26 mouse cellular contexts compared by ENCODE assay signal in the genomic region with DNA sequence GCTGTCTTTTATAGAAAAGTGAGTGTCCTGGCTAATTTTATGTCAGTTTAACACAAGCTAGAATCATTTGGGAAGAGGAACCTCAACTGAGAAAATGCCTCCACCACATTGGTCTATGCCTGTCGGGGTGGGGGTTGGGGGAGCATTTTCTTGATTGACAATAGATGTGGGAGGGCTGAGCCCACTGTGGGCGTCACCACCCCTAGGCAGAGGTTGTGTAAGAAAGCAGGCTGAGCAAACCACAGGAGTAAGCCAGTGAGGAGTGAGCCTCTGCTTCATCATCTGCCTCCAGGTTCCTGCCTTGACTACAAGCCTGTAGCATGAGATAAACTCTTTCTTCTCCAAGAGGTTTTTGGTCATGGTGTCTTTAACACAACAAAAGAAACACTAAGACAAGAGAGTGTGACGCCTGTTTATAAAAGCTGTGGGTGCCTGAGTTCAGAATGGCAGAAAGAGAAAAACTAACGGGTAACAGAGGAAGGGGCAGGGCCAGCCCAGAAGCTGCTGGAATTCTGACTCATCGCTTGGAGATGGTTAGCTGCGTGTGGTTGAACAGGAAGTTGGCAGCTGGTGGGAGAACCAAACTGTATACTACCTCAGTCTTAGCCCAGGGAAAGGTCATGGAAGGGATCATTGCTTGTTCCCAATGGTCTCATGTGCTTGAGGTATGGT. TPM values are rescaled to one million over a fixed set of nuclear protein-coding genes. Genes with fewer than 3 reads are reported as not detected.
DNase-seq lines count a peak whose midpoint lies in the region; ATAC-seq and TF ChIP-seq lines count a peak whose summit lies in the region.
"Had no signal": no experiment of that assay in that cellular context is flagged by ENCODE, and none has a peak within 500 bp of the region (broad histone marks: within the 10 kb centered on the region; RNA-seq: fewer than 3 reads in every experiment).

No protein-coding gene starts in this region.

- H3K4me3 ChIP-seq in midbrain, embryonic 11.5 days (ENCODE audit: low read depth, low read length), result no peak overlapping the region
- no peak overlapping the region for H3K4me3 ChIP-seq in midbrain, embryonic 15.5 days
- no peak overlapping the region for H3K4me3 ChIP-seq in myocyte
- H3K4me3 ChIP-seq: heart, embryonic 13.5 days; left cerebral cortex, adult 2 months; liver, embryonic 12.5 days had no signal

- no peaks in the 10 kb centered on the region for H3K27me3 ChIP-seq in midbrain, embryonic 11.5 days (ENCODE audit: control insufficient read depth, insufficient read depth, low read length)
- no peaks in the 10 kb centered on the region for H3K27me3 ChIP-seq in midbrain, embryonic 15.5 days (replicated peaks)
- no peaks in the 10 kb centered on the region for H3K27me3 ChIP-seq in myocyte (ENCODE audit: control insufficient read depth, insufficient read depth, insufficient read length)
- H3K27me3 ChIP-seq: heart, embryonic 13.5 days; liver, embryonic 12.5 days had no signal

- no peak for TF ChIP-seq POLR2A in myocyte (IDR thresholded peaks at IDR 0.05; ENCODE audit: insufficient read length, low read depth)

- H3K9me3 ChIP-seq in midbrain, embryonic 11.5 days (ENCODE audit: control insufficient read depth, low read length), result no peaks in the 10 kb centered on the region
- no peaks in the 10 kb centered on the region for H3K9me3 ChIP-seq in midbrain, embryonic 15.5 days
- H3K9me3 ChIP-seq: heart, embryonic 13.5 days; liver, embryonic 12.5 days had no signal

- no peak overlapping the region for H3K4me2 ChIP-seq in midbrain, embryonic 11.5 days
- H3K4me2 ChIP-seq in midbrain, embryonic 15.5 days, result no peak overlapping the region
- H3K4me2 ChIP-seq in myocyte (ENCODE audit: low read depth), result peak overlapping the region; percentile 45
- H3K4me2 ChIP-seq: heart, embryonic 13.5 days; hindbrain, embryonic 14.5 days; liver, embryonic 12.5 days; lung, embryonic 14.5 days had no signal

- no peaks in the 10 kb centered on the region for H3K4me1 ChIP-seq in midbrain, embryonic 11.5 days (ENCODE audit: control insufficient read depth, insufficient read depth, low read length)
- H3K4me1 ChIP-seq in midbrain, embryonic 15.5 days, result no peaks in the 10 kb centered on the region
- H3K4me1 ChIP-seq: heart, embryonic 13.5 days; liver, embryonic 12.5 days had no signal

- no peak overlapping the region for H3K9ac ChIP-seq in midbrain, embryonic 11.5 days (ENCODE audit: low read length)
- H3K9ac ChIP-seq in midbrain, embryonic 15.5 days, result no peak overlapping the region
- H3K9ac ChIP-seq: forebrain, postnatal 0 days; heart, embryonic 13.5 days; hindbrain, embryonic 14.5 days; liver, embryonic 12.5 days; lung, embryonic 14.5 days had no signal

- H3K79me2 ChIP-seq in myocyte (ENCODE audit: control insufficient read depth, insufficient read depth), result no peaks in the 10 kb centered on the region

- peak; percentile 28 for DNase-seq in midbrain, embryonic 11.5 days (ENCODE audit: low spot score, missing footprints)
- DNase-seq in Muller cell, postnatal 12 days (ENCODE audit: inconsistent ontology term), result peak; percentile 56
- peak; percentile 60 for DNase-seq in brain, adult 2 months (ENCODE audit: low read depth, low spot score)
- DNase-seq in urinary bladder, postnatal 4 days (ENCODE audit: low spot score in 2 of 2), result no peak
- DNase-seq in thymus, postnatal 10 days (ENCODE audit: low spot score in 2 of 2), result no peak
- DNase-seq in spleen, postnatal 14 days (ENCODE audit: low spot score in 2 of 2), result no peak
- DNase-seq: adrenal gland, postnatal 10 days; cerebellum, adult 11-12 months; embryo, embryonic 11 days; forebrain, postnatal 0 days; kidney, adult 8-10 months; kidney, postnatal 36 days; lung, embryonic 14.5 days; thymus, adult 2 months had no signal

- ATAC-seq in midbrain, embryonic 11.5 days (ENCODE audit: low FRiP score), result no peak
- ATAC-seq in midbrain, embryonic 15.5 days (replicated peaks), result no peak
- ATAC-seq: CD4-positive, CD25-positive, alpha-beta regulatory T cell, adult 4 months; forebrain, postnatal 0 days; liver, embryonic 12.5 days had no signal

- no peak overlapping the region for H3K27ac ChIP-seq in midbrain, embryonic 11.5 days (ENCODE audit: low read depth, low read length)
- H3K27ac ChIP-seq in midbrain, embryonic 15.5 days, result no peak overlapping the region
- H3K27ac ChIP-seq: heart, embryonic 13.5 days; hindbrain, embryonic 14.5 days; left cerebral cortex, adult 2 months; liver, embryonic 12.5 days had no signal

- no peaks in the 10 kb centered on the region for H3K36me3 ChIP-seq in midbrain, embryonic 11.5 days (ENCODE audit: control insufficient read depth, insufficient read depth, low read length)
- H3K36me3 ChIP-seq in midbrain, embryonic 15.5 days (replicated peaks), result no peaks in the 10 kb centered on the region
- no peaks in the 10 kb centered on the region for H3K36me3 ChIP-seq in myocyte (ENCODE audit: control insufficient read depth, insufficient read depth)
- H3K36me3 ChIP-seq: heart, embryonic 13.5 days; liver, embryonic 12.5 days had no signal

- no peak overlapping the region for H3ac ChIP-seq in myocyte (ENCODE audit: control insufficient read depth, insufficient read length)

- 71% methylated on average over 6 of the region's 6 CpGs for WGBS in midbrain, embryonic 11.5 days
- 72% methylated on average over 6 of the region's 6 CpGs for WGBS in midbrain, embryonic 15.5 days

TF ChIP-seq in myocyte, 11 proteins besides CTCF, POLR2A, EP300 and RAD21:
- TF ChIP-seq CEBPB (IDR thresholded peaks at IDR 0.05; ENCODE audit: insufficient read depth, poor library complexity, severe bottlenecking), result 0 out of 2 replicates have a peak, but pooled peaks have one; percentile 58
- no peak for TF ChIP-seq TCF3 (IDR thresholded peaks at IDR 0.05; ENCODE audit: insufficient read length, low read depth)
- no peak for TF ChIP-seq USF1 (IDR thresholded peaks at IDR 0.05; ENCODE audit: low read depth)
- TF ChIP-seq MYOG (IDR thresholded peaks at IDR 0.05; ENCODE audit: control insufficient read depth in 1 of 3, insufficient read depth in 1 of 3, insufficient read length in 2 of 3, low read depth in 2 of 3), result peak in 1 of 3 experiments; percentile 37
TF ChIP-seq in myocyte: peak in this region for 2.

RNA-seq across cellular contexts. Expression of a gene that starts 17.5 kb away (rescaled TPM):
- not detected in 2 replicates for polyA plus RNA-seq in midbrain, embryonic 11.5 days (2014; fragmentation: Nextera tagmentation; extraction: Ambion mirVana)
- 0.17 TPM in 2 replicates for polyA plus RNA-seq in midbrain, embryonic 15.5 days (2015; fragmentation: Nextera tagmentation; extraction: Ambion mirVana)
- polyA plus RNA-seq in myocyte (2012; fragmentation: generic; extraction: Trizol), result not detected
- polyA plus RNA-seq: CD4-positive, CD25-positive, alpha-beta regulatory T cell, adult 4 months; heart, embryonic 13.5 days; hindbrain, embryonic 14.5 days; intestine, embryonic 14.5 days; limb, embryonic 11.5 days; liver, embryonic 12.5 days; lung, embryonic 14.5 days; neural tube, embryonic 11.5 days; stomach, embryonic 14.5 days had no signal

RNA-seq across cellular contexts. Expression of a gene that starts 42.1 kb away (rescaled TPM):
- 2.6 and 3.7 TPM in 2 replicates for polyA plus RNA-seq in midbrain, embryonic 11.5 days (2014; fragmentation: Nextera tagmentation; extraction: Ambion mirVana)
- polyA plus RNA-seq in midbrain, embryonic 15.5 days (2015; fragmentation: Nextera tagmentation; extraction: Ambion mirVana), result 14.8 and 15.5 TPM in 2 replicates
- not detected for polyA plus RNA-seq in myocyte (2012; fragmentation: generic; extraction: Trizol)
- polyA plus RNA-seq: CD4-positive, CD25-positive, alpha-beta regulatory T cell, adult 4 months; intestine, embryonic 14.5 days; limb, embryonic 11.5 days; liver, embryonic 12.5 days; lung, embryonic 14.5 days; stomach, embryonic 14.5 days had no signal

RNA-seq across cellular contexts. Expression of a gene that starts 46.0 kb away (rescaled TPM):
- not detected in 2 replicates for polyA plus RNA-seq in midbrain, embryonic 11.5 days (2014; fragmentation: Nextera tagmentation; extraction: Ambion mirVana)
- polyA plus RNA-seq in midbrain, embryonic 15.5 days (2015; fragmentation: Nextera tagmentation; extraction: Ambion mirVana), result not detected in 2 replicates
- not detected for polyA plus RNA-seq in myocyte (2012; fragmentation: generic; extraction: Trizol)
- polyA plus RNA-seq: CD4-positive, CD25-positive, alpha-beta regulatory T cell, adult 4 months; hindbrain, embryonic 14.5 days; intestine, embryonic 14.5 days; limb, embryonic 11.5 days; liver, embryonic 12.5 days; lung, embryonic 14.5 days; midbrain, postnatal 0 days; neural tube, embryonic 11.5 days; stomach, embryonic 14.5 days had no signal

Comparison
In these comparisons a context has a peak if more than half of its experiments do, and no peak if none do; other contexts are left out.
1. DNase-seq: peak in midbrain, embryonic 11.5 days (single experiment), Muller cell, postnatal 12 days (single experiment) and brain, adult 2 months (single experiment); none in urinary bladder, postnatal 4 days (0 of 2), thymus, postnatal 10 days (0 of 2) and spleen, postnatal 14 days (0 of 2).